Mouse (Mus musculus): ENCODE results near the gene Slc39a9.

Slc39a9 gene

GRCm38 (mm10) chr12:80643693-80644505 is at the start of gene Slc39a9, which contains the start of gene Erh:
Gene Slc39a9 (plus strand): TSS chr12:80643883.
Gene Erh (minus strand): TSS chr12:80644341.
- peak; percentile 90 to 92 for DNase-seq (ENCODE audit: low read depth in 2 of 2, low spot score in 2 of 2)

DNA sequence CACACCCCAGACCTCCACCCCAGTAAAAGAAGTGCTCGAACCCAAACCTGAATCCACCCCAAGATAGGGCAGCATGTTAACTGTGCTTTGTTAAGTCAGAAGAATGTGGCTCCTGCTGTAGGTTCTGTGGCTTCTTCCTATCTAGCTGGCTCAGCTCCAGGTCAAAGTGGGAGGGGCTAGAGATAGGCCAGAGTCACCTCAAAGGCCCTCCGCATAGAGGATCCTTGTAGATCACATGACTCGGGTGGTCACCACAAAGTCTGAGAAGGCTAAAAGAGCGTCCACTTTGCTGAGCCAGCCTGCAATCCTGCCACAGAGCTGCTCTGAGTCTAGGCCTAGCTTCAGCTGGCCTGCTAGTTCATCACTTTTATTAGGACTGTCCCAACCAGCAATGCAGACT is 49.5 kb upstream of the Slc39a9 start:
- no peak for DNase-seq (ENCODE audit: low read depth in 2 of 2, low spot score in 2 of 2)

DNA sequence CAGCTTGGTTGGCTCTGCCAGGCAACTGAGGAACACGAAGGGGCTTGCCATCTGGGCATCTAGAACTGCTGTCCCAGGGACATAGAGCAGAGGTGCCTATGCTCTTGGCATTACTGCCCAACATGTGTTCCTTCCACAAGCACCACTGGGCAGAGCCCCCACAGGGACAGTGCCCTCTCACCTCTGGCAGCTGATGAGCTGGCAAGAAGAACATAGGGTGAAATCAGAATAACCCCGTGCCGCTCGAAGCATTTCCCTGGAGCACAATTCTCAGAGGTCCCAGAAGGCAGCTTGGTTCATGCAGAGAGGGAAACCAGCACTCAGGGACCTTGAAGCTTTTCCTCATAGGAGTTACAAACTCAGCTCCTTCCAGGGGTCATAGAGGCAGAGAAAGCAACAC is 48.9 kb upstream of the Slc39a9 start:
- DNase-seq (ENCODE audit: low read depth in 2 of 2, low spot score in 2 of 2), result no peak

GRCm38 (mm10) chr12:80595566-80595965 is 48.1 kb upstream of the Slc39a9 start:
- DNase-seq (ENCODE audit: low read depth in 2 of 2, low spot score in 2 of 2), result no peak

GRCm38 (mm10) chr12:80595968-80596367 is 47.7 kb upstream of the Slc39a9 start:
- DNase-seq (ENCODE audit: low read depth in 2 of 2, low spot score in 2 of 2), result no peak

DNA sequence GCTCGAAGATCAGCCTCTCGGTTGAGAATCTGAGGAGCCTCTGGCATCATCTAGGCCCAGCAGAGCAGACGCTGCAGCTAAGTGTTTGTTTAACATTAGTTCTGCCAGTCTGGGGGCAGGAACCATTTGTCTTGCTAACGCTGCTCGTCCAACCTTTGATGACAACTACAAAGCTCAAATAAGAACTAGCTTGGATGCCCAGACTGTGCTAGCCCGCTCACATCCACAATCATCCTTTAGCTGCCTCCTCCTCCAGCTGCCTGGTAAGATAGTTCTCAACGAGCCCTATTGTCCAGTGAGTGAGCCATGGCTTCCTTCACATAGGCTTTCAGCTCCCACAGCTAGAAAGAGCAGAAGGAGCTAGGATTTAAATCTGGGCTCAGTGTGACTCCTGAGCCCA is 45.4 kb upstream of the Slc39a9 start:
- no peak for DNase-seq (ENCODE audit: low read depth in 2 of 2, low spot score in 2 of 2)

DNA sequence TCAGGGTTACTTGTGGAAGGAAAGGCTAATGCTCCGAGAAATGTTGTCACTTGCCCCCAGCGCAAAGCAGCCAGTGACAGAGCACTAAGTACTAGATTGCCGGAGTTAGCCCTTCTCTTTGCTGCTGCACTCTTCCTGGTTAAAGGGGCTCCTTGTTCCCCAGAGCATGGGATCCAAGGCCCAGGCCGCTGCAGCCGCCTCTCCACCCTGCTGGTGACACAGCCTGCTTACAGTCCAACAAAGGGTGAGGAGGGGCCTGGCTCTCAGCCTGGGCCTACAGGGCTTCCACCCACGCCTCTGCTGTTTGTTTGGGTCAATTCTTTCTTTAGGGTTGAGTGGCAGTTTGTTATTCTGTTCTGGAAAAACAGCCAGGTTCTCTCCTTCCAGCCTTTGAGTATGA is 44.9 kb upstream of the Slc39a9 start:
- DNase-seq (ENCODE audit: low read depth in 2 of 2, low spot score in 2 of 2), result no peak

DNA sequence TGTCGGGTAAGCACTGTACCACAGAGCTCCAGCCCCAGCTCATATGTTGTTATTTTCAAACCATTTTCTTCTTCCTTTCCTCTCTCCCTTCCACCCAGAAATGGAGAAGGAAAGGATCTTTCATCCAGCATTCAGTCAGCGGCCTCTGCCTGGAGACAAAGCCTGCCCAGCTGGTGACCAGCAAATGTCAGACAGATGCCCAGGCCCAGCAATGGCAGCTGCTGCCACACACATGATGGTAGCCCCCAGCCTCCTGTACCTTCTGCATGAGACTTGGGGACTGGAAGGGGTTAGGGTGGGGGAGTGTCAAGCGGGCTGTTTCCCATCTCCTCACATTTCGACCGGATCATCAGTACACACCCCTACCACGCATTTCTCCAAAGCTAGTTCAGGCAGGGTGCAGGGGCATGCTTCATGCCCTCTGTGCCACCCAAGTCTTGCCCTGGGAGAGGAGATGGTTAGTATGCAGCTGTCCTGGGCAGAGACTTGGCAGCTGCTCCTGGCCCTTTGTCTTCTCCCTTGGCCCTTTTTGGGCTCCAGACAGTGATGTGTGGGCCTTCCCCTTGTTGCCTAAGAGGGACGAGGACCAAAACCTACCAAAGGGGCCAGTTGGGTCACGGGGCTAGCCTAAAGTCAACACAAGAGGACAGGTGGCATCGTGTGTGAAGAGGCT is 42.0 kb upstream of the Slc39a9 start:
- no peak for DNase-seq (ENCODE audit: low read depth in 2 of 2, low spot score in 2 of 2)

DNA sequence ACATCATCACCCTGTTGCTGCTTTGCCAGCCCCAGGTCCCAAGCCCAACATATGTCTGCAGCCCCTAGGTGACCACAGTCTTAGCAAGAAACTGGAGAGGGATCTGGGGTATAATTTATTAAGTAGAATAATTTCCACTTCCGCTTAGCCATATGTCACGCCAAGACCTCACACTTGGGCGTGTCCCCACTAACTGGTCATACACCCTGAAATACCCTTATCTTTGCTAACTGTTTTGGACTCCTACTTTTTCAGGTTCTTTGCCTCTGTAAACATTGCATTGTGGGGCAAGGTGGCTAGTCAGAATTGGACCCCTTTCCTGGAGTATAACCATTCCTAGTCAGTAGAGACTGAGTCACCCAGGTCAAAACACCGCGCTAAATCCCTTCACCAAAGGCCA is 41.3 kb upstream of the Slc39a9 start:
- no peak for DNase-seq (ENCODE audit: low read depth in 2 of 2, low spot score in 2 of 2)

DNA sequence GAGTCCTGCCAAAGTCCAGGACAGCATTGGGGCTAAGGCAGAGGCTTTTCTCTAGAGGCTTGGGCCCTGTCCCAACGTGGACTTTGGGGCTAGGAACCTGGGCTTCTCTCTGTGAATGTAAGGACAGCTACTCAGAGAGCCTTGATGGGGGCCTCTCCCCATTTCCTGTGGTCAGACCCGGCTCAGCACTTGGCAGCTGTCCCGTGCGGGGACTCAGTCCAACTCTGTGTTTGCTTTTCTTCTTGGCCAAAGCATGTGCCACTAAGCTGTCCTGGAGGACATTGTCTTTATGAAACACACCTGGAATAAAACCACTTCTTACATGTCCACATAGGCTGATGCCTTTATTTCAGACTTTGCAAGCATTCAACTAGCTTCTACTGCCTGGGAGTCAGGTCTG is 40.1 kb upstream of the Slc39a9 start:
- no peak for DNase-seq (ENCODE audit: low read depth in 2 of 2, low spot score in 2 of 2)

GRCm38 (mm10) chr12:80604218-80604617 is 39.5 kb upstream of the Slc39a9 start:
- DNase-seq (ENCODE audit: low read depth in 2 of 2, low spot score in 2 of 2), result no peak

GRCm38 (mm10) chr12:80608576-80608975 is 35.1 kb upstream of the Slc39a9 start:
- DNase-seq (ENCODE audit: low read depth in 2 of 2, low spot score in 2 of 2), result no peak

GRCm38 (mm10) chr12:80609928-80610327 is 33.8 kb upstream of the Slc39a9 start:
- DNase-seq (ENCODE audit: low read depth in 2 of 2, low spot score in 2 of 2), result no peak

DNA sequence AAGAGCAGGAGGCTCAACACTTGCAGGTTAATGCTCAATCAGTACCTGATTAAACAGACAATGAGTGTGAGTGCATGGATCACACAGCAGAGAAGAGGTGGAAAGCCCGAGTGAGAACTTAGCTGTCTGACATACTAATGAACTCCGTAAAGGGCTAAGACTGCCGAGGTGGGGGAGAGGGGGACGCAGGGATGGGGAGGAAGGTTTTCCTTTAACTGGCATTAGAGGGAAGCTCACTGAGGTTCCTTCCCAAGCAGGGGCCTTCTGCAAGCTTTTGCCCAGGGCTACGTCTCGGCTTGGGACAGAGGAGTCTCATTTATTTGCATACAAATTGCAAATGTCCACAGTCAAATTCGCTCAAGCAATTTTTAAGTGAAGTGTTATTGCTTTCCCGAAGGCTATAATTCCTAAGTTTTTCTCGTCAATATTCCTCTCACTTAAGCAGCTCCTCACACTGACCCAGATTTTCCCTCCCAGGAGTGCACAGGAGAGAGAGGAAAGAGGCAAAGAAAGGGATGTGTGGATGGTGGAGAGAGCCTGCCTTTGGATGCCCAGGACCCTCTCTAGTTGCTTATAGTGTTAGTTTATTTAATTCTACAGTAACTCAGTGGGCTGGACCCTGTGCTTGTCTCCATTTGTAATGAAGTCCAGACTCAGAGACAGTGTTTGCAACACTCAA is 31.4 kb upstream of the Slc39a9 start:
- no peak for DNase-seq (ENCODE audit: low read depth in 2 of 2, low spot score in 2 of 2)

- DNase-seq (ENCODE audit: low read depth in 2 of 2, low spot score in 2 of 2), result no peak
Observed at GRCm38 (mm10) chr12:80615371-80616257, 28.1 kb upstream of the Slc39a9 start.

DNA sequence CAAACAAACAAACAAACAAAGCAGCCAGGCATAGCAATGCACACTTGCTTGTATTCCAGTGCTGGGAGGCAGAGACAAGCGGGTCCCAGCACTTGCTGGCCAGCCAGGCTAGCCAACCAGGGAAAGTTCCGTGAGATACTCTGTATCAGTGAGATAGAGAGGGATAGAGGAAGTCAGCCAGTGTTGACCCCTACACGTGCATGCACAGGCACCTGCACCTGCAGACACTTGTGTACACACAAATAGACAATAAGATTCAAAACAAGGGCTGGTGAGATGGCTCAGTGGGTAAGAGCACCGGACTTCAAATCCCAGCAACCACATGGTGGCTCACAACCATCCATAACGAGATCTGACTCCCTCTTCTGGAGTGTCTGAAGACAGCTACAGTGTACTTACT is 23.2 kb upstream of the Slc39a9 start:
- DNase-seq (ENCODE audit: low read depth in 2 of 2, low spot score in 2 of 2), result no peak

GRCm38 (mm10) chr12:80631790-80632189 is 11.9 kb upstream of the Slc39a9 start:
- DNase-seq (ENCODE audit: low read depth in 2 of 2, low spot score in 2 of 2), result no peak

GRCm38 (mm10) chr12:80642725-80643692 is 674 bp upstream of the Slc39a9 start:
- DNase-seq (ENCODE audit: low read depth in 2 of 2, low spot score in 2 of 2), result peak; percentile 61 to 72

DNA sequence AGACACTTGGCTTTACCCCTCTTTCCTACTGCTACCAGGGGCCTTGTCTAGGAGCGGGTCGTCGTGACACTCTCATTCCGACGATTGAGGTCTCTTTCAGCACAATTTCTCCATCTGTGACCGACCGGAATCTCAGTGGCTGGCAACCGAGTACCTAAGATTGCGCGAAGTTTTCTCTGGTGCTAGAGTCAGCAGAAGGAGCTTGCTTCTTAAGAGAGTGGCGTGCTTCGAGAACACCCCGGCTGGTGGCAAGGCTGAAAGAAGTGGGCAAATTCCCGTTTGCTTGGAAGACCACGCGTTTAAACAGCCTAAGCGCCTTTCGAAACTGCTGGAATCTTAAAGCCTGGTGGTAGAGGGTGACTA is 804 bp downstream of the Slc39a9 start:
- DNase-seq (ENCODE audit: low read depth in 2 of 2, low spot score in 2 of 2), result no peak

DNA sequence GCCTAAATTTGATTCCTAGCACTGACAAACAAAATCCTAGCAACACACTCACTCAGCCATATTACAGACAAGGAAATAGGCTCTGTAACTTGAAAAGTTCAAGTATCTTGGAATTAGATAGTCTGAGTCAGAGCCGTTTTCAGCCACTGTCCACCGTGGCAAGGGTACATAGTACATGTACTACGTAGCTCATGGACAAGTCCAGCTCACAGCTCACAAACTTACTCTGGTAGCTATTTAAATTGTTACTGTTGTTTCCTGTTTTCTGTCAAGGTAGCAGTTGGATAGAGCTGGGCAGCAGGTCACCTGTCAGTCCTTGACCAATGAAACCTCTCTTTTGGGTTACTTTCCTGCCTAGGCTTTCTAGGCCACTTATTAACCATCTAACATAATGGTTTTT is 2.7 kb downstream of the Slc39a9 start:
- DNase-seq (ENCODE audit: low read depth in 2 of 2, low spot score in 2 of 2), result no peak

Measured in CD8-positive naive resting alpha-beta T cell, adult 2 months (primary cell).